Mouse (Mus musculus): ENCODE measurements at regions not wholly inside any gene's neighbourhood (a gene's known extent, or its start where the extent isn't known, plus 50 kb on each side); places are given as distances from the start of the nearest gene placed in this dataset.
A peak's percentile ranks its signal among the peaks of the same experiment; 100 is the strongest.

DNA sequence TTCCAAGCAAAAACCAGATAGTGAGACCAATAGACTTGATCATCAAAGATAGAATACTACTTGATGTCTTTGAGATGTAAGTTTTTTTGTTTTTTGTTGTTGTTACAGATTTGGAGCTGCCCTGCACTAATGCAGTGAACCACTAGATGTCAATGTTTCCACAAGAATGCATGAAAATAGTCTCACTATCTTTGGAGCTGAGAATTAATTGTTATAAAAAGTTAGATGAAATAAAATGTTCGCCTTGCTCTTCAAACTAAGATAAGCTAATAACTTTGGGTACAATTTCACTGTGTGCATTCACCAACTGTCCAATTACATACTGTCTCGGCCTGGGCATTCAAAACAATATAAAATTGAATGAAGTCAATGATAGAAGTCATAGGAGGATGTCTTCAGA, 223.2 kb upstream of the Agtr1b start:
- DNase-seq: peak; percentile 52

DNA sequence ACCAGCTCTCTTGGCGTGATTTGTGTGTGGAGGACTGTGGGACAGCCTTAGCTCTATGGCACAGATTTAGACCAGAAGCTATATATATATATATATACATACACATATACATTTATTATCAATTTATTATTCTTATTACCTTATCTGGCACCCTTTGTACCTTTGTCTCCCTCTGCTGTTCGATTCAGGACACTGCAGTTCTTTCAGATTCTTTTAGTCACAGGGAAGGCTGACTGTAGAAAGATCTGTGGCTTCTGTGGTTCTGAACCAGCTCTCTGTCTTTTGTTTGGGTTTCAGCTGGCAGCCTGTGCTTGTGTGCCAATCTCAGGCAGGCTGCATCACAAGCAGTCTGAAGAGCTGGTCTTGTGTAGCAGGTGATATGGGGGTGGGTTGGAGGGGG, 184.6 kb upstream of the Agtr1b start:
- peak; percentile 20 for DNase-seq

DNA sequence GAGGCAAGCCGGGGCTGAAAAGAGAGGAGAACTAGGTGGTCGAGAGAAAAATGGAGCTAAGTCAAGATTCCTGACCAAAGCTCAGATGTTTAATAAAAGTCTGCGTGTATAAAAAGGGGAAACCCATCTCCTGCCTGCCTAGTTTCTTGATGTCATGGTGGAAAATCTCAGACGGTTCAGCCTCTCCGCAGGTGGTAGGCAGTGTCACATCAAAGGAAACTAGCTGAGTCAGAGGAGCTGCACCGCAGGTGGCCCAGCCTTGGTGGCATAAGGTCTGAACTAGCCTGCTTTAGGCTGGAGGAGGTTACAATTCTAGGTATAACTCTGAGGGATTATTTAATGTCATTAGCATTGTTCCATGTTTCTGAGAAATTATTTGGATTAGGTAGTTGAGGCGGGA, 177.0 kb upstream of the Agtr1b start:
- DNase-seq: no peak

- DNase-seq: no peak
These were observed 171.6 kb upstream of the Agtr1b start for GRCm38 (mm10) chr3:20538492-20539004.

DNA sequence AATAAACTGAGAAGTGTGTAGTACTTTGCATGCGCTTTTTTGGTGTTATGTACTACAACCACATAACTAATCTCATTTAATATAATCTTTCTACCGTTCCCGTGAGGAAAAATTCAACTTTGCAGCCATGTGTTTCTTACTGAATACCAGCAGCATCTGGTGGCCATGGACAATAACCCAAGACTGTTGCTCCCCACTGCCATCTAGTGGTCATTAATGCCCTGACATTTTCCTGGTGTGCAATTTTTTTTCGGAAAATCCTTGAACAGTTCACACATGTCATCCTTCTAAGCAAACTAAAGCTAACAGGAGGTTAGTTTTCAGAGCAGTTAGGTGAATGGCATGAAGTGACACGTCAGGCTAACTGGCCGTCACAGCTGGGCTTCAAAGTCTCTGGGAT, 153.8 kb upstream of the Agtr1b start:
- peak; percentile 67 for DNase-seq

DNA sequence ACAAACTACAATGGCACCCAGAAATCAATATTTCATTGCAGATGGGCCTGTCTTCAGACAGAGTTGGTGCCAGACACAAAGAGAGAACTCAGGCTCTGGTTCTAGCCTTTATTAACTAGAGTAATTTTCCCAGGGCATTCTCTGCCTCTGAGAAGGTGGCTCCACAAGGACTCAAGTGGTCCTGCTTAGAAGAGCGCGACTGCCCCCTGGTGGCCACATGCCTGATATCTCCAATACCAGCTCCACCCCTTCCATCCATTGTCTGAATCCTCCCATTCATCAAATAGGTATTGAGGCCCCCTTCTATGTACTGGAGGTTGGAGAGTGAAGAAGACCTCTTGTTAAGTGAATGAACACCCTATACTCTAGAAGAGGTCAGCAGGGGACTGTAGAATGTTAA, 142.2 kb upstream of the Agtr1b start:
- peak; percentile 82 for DNase-seq

GRCm38 (mm10) chr3:20505546-20505945, 138.6 kb upstream of the Agtr1b start:
- no peak for DNase-seq
